Comparison of ENCODE assay signal across 22 mouse cellular contexts in the genomic region with DNA sequence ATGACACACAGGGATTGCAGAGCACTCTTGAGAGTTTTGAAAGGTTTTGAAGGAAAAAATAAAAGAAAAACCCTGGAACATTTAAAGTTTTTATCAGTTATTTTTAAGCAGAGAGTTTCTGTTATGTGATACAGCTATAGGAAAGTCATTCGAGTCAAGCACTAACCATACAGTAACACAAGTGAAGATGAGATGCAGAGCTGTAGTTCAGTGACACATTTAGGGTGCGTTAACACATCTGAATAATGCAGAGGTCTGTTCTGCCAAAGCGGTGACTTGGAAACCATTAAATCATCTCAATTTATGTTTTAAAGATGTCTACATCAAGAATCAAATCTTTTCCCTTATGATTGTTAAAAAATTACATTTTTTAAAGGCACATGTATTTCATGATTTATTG.
DNase-seq lines count a peak whose midpoint lies in the region; ATAC-seq and TF ChIP-seq lines count a peak whose summit lies in the region.
"Had no signal": no experiment of that assay in that cellular context is flagged by ENCODE, and none has a peak within 500 bp of the region (broad histone marks: within the 10 kb centered on the region; RNA-seq: fewer than 3 reads in every experiment).

No protein-coding gene starts in this region.

- no peak overlapping the region for H3K27ac ChIP-seq in forebrain, postnatal 0 days (ENCODE audit: low read depth, low read length)
- H3K27ac ChIP-seq in forebrain, embryonic 11.5 days (ENCODE audit: low read depth, low read length) = no peak overlapping the region
- peak overlapping the region; percentile 24 for H3K27ac ChIP-seq in heart, embryonic 13.5 days (replicated peaks)
- no peak overlapping the region for H3K27ac ChIP-seq in kidney, postnatal 0 days
- H3K27ac ChIP-seq in kidney, embryonic 14.5 days (ENCODE audit: low read depth, low read length) = no peak overlapping the region

- H3K4me3 ChIP-seq in forebrain, postnatal 0 days (ENCODE audit: low read depth, low read length) = no peak overlapping the region
- H3K4me3 ChIP-seq in forebrain, embryonic 11.5 days (ENCODE audit: low read depth, low read length) = no peak overlapping the region
- no peak overlapping the region for H3K4me3 ChIP-seq in heart, embryonic 13.5 days
- H3K4me3 ChIP-seq in kidney, postnatal 0 days (replicated peaks; ENCODE audit: low read depth, low read length) = no peak overlapping the region
- H3K4me3 ChIP-seq in kidney, embryonic 14.5 days (ENCODE audit: low read length) = no peak overlapping the region

- DNase-seq in forebrain, postnatal 0 days = peak; percentile 22
- DNase-seq in forebrain, embryonic 11.5 days (ENCODE audit: low spot score) = no peak
- DNase-seq in frontal cortex, postnatal 10 days (ENCODE audit: low spot score in 2 of 2) = no peak
- DNase-seq in heart, adult 18-20 months = no peak
- DNase-seq in kidney, postnatal 0 days (ENCODE audit: low spot score) = peak; percentile 18
- DNase-seq: adrenal gland, adult 2 months; adrenal gland, adult 8-10 months; adrenal gland, postnatal 10 days; adrenal gland, postnatal 14 days; adrenal gland, postnatal 25 days; adrenal gland, postnatal 36 days; B cell, adult 2 months; cerebellum, adult 11 months; cerebellum, adult 11-12 months had no signal

- H3K4me2 ChIP-seq in forebrain, postnatal 0 days (ENCODE audit: low read depth) = no peak overlapping the region
- H3K4me2 ChIP-seq in forebrain, embryonic 11.5 days (ENCODE audit: low read depth, low read length, severe bottlenecking) = no peak overlapping the region
- no peak overlapping the region for H3K4me2 ChIP-seq in heart, embryonic 13.5 days
- H3K4me2 ChIP-seq in kidney, postnatal 0 days (ENCODE audit: low read length) = no peak overlapping the region
- no peak overlapping the region for H3K4me2 ChIP-seq in kidney, embryonic 14.5 days (replicated peaks; ENCODE audit: low read depth, low read length)

- TF ChIP-seq CTCF in forebrain, postnatal 0 days (IDR thresholded peaks at IDR 0.05; ENCODE audit: low read depth) = no peak
- no peak for TF ChIP-seq CTCF in kidney, postnatal 0 days (IDR thresholded peaks at IDR 0.05; ENCODE audit: low read depth)

- H3K9ac ChIP-seq in forebrain, postnatal 0 days = no peak overlapping the region
- H3K9ac ChIP-seq in forebrain, embryonic 11.5 days (ENCODE audit: low read length) = no peak overlapping the region
- no peak overlapping the region for H3K9ac ChIP-seq in heart, embryonic 13.5 days
- no peak overlapping the region for H3K9ac ChIP-seq in kidney, postnatal 0 days (ENCODE audit: low read depth, low read length)
- no peak overlapping the region for H3K9ac ChIP-seq in kidney, embryonic 14.5 days (ENCODE audit: low read depth, low read length)

- H3K36me3 ChIP-seq in forebrain, postnatal 0 days (ENCODE audit: insufficient read depth) = no peaks in the 10 kb centered on the region
- H3K36me3 ChIP-seq in forebrain, embryonic 11.5 days (ENCODE audit: control insufficient read depth, insufficient read depth, low read length) = no peaks in the 10 kb centered on the region
- H3K36me3 ChIP-seq in heart, embryonic 13.5 days = no peaks in the 10 kb centered on the region
- no peaks in the 10 kb centered on the region for H3K36me3 ChIP-seq in kidney, postnatal 0 days (ENCODE audit: insufficient read depth, low read length)
- H3K36me3 ChIP-seq in kidney, embryonic 14.5 days (ENCODE audit: control insufficient read depth, insufficient read depth, low read length) = no peaks in the 10 kb centered on the region
- H3K36me3 ChIP-seq: G1E had no signal

- no peaks in the 10 kb centered on the region for H3K9me3 ChIP-seq in forebrain, postnatal 0 days (ENCODE audit: low read length)
- H3K9me3 ChIP-seq in forebrain, embryonic 11.5 days (ENCODE audit: control insufficient read depth, low read length) = no peaks in the 10 kb centered on the region
- no peaks in the 10 kb centered on the region for H3K9me3 ChIP-seq in heart, embryonic 13.5 days
- H3K9me3 ChIP-seq in kidney, postnatal 0 days (replicated peaks; ENCODE audit: low read length) = no peaks in the 10 kb centered on the region
- no peaks in the 10 kb centered on the region for H3K9me3 ChIP-seq in kidney, embryonic 14.5 days (ENCODE audit: control insufficient read depth, low read length)

- peak; percentile 86 for ATAC-seq in forebrain, postnatal 0 days
- no peak for ATAC-seq in forebrain, embryonic 11.5 days (replicated peaks; ENCODE audit: low FRiP score)
- ATAC-seq in frontal cortex, adult (ENCODE audit: low TSS enrichment) = peak; percentile 78
- no peak for ATAC-seq in heart, embryonic 13.5 days (ENCODE audit: extremely low read depth, insufficient number of reproducible peaks, low FRiP score, low TSS enrichment)
- no peak for ATAC-seq in kidney, postnatal 0 days (replicated peaks; ENCODE audit: low FRiP score, low read depth)
- ATAC-seq in kidney, embryonic 14.5 days (ENCODE audit: low FRiP score, low TSS enrichment) = no peak
- ATAC-seq: activated CD4-positive, CD25-positive, alpha-beta regulatory T cell, adult 4 months; CD4-positive, CD25-positive, alpha-beta regulatory T cell, adult 4 months; Patski had no signal

- no peaks in the 10 kb centered on the region for H3K27me3 ChIP-seq in forebrain, postnatal 0 days (ENCODE audit: insufficient read depth, low read length)
- H3K27me3 ChIP-seq in forebrain, embryonic 11.5 days (ENCODE audit: control insufficient read depth, insufficient read depth, low read length) = no peaks in the 10 kb centered on the region
- H3K27me3 ChIP-seq in heart, embryonic 13.5 days (replicated peaks) = no peaks in the 10 kb centered on the region
- H3K27me3 ChIP-seq in kidney, postnatal 0 days (ENCODE audit: insufficient read depth, low read length) = no peaks in the 10 kb centered on the region
- H3K27me3 ChIP-seq in kidney, embryonic 14.5 days (ENCODE audit: control insufficient read depth, insufficient read depth, low read length) = no peaks in the 10 kb centered on the region
- H3K27me3 ChIP-seq: CH12.LX, Patski had no signal

- 60% methylated on average over 3 of the region's 3 CpGs for WGBS in forebrain, postnatal 0 days
- WGBS in forebrain, embryonic 11.5 days = 90% methylated on average over 3 of the region's 3 CpGs
- WGBS in heart, embryonic 13.5 days = 64% methylated on average over 3 of the region's 3 CpGs
- WGBS in kidney, postnatal 0 days = 53% methylated on average over 3 of the region's 3 CpGs
- 56% methylated on average over 3 of the region's 3 CpGs for WGBS in kidney, embryonic 14.5 days

- H3K4me1 ChIP-seq in forebrain, postnatal 0 days (ENCODE audit: insufficient read depth) = no peaks in the 10 kb centered on the region
- no peaks in the 10 kb centered on the region for H3K4me1 ChIP-seq in forebrain, embryonic 11.5 days (replicated peaks; ENCODE audit: control insufficient read depth, insufficient read depth, low read length)
- H3K4me1 ChIP-seq in heart, embryonic 13.5 days = peaks cover 4% of the 10 kb centered on the region; the same call in 1 of the 2 replicates
- no peaks in the 10 kb centered on the region for H3K4me1 ChIP-seq in kidney, postnatal 0 days (replicated peaks; ENCODE audit: insufficient read depth, low read length)
- peaks cover 2% of the 10 kb centered on the region; the same call in 1 of the 2 replicates for H3K4me1 ChIP-seq in kidney, embryonic 14.5 days (ENCODE audit: control insufficient read depth, insufficient read depth, low read length)

Comparison
In these comparisons a context has a peak if more than half of its experiments do, and no peak if none do; other contexts are left out.
1. ATAC-seq: peak in forebrain, postnatal 0 days (single experiment) and frontal cortex, adult (single experiment); none in forebrain, embryonic 11.5 days (single experiment), heart, embryonic 13.5 days (single experiment), kidney, postnatal 0 days (single experiment) and kidney, embryonic 14.5 days (single experiment).
2. DNase-seq: peak in forebrain, postnatal 0 days (single experiment) and kidney, postnatal 0 days (single experiment); none in forebrain, embryonic 11.5 days (single experiment), frontal cortex, postnatal 10 days (0 of 2) and heart, adult 18-20 months (0 of 2).